10 mouse cellular contexts compared by ENCODE assay signal in genomic region chr5:143655511-143655943, GRCm38 (mm10). TPM values are rescaled to one million over a fixed set of nuclear protein-coding genes. Genes with fewer than 3 reads are reported as not detected.
A peak's percentile ranks its signal among the peaks of the same experiment; 100 is the strongest.
DNase-seq lines count a peak whose midpoint lies in the region; ATAC-seq and TF ChIP-seq lines count a peak whose summit lies in the region.
"Had no signal": no experiment of that assay in that cellular context is flagged by ENCODE, and none has a peak within 500 bp of the region (broad histone marks: within the 10 kb centered on the region; RNA-seq: fewer than 3 reads in every experiment).

No protein-coding gene starts in this region.

- TF ChIP-seq POLR2A in embryonic fibroblast, embryonic 13.5 days (IDR thresholded peaks at IDR 0.05; ENCODE audit: low read depth, low read length), result no peak

- no peaks in the 10 kb centered on the region for H3K9me3 ChIP-seq in forebrain, embryonic 10.5 days
- H3K9me3 ChIP-seq in forebrain, embryonic 13.5 days (replicated peaks), result no peaks in the 10 kb centered on the region
- no peaks in the 10 kb centered on the region for H3K9me3 ChIP-seq in kidney, postnatal 0 days (replicated peaks; ENCODE audit: low read length)
- no peaks in the 10 kb centered on the region for H3K9me3 ChIP-seq in liver, postnatal 0 days (ENCODE audit: low read length)

- H3K27me3 ChIP-seq in forebrain, embryonic 10.5 days (ENCODE audit: poor library complexity, severe bottlenecking), result no peaks in the 10 kb centered on the region
- H3K27me3 ChIP-seq in forebrain, embryonic 13.5 days, result no peaks in the 10 kb centered on the region
- H3K27me3 ChIP-seq in kidney, postnatal 0 days (ENCODE audit: insufficient read depth, low read length), result no peaks in the 10 kb centered on the region
- no peaks in the 10 kb centered on the region for H3K27me3 ChIP-seq in liver, postnatal 0 days (ENCODE audit: insufficient read depth, low read length)

- H3K4me1 ChIP-seq in forebrain, embryonic 10.5 days, result peaks cover 46% of the 10 kb centered on the region
- peaks cover 13% of the 10 kb centered on the region; the same call in 1 of the 2 replicates for H3K4me1 ChIP-seq in forebrain, embryonic 13.5 days
- H3K4me1 ChIP-seq in kidney, postnatal 0 days (replicated peaks; ENCODE audit: insufficient read depth, low read length), result peaks cover 39% of the 10 kb centered on the region
- H3K4me1 ChIP-seq in embryonic fibroblast, embryonic 13.5 days (ENCODE audit: control insufficient read depth, insufficient read depth, low read length), result peaks cover 50% of the 10 kb centered on the region
- H3K4me1 ChIP-seq in liver, postnatal 0 days (ENCODE audit: insufficient read depth), result peaks cover 59% of the 10 kb centered on the region

- TF ChIP-seq CTCF in kidney, postnatal 0 days (IDR thresholded peaks at IDR 0.05; ENCODE audit: low read depth), result no peak
- no peak for TF ChIP-seq CTCF in embryonic fibroblast, embryonic 13.5 days (IDR thresholded peaks at IDR 0.05; ENCODE audit: borderline replicate concordance, insufficient read depth, low read length)
- TF ChIP-seq CTCF in liver, postnatal 0 days (IDR thresholded peaks at IDR 0.05; ENCODE audit: low read depth), result no peak

- no peak overlapping the region for H3K9ac ChIP-seq in forebrain, embryonic 13.5 days
- no peak overlapping the region for H3K9ac ChIP-seq in kidney, postnatal 0 days (ENCODE audit: low read depth, low read length)
- H3K9ac ChIP-seq in liver, postnatal 0 days (replicated peaks), result peak overlapping the region; percentile 42

- WGBS in forebrain, embryonic 10.5 days, result 61% methylated on average over 4 of the region's 4 CpGs
- WGBS in forebrain, embryonic 13.5 days, result 65% methylated on average over 4 of the region's 4 CpGs
- WGBS in kidney, postnatal 0 days, result 41% methylated on average over 4 of the region's 4 CpGs
- WGBS in liver, postnatal 0 days (ENCODE audit: insufficient replicate concordance), result 41% methylated on average over 4 of the region's 4 CpGs

- peak; percentile 77 for TF ChIP-seq EP300 in liver, postnatal 0 days (IDR thresholded peaks at IDR 0.05; ENCODE audit: low read depth)

- H3K27ac ChIP-seq in forebrain, embryonic 10.5 days, result peak overlapping the region; percentile 77
- no peak overlapping the region for H3K27ac ChIP-seq in forebrain, embryonic 13.5 days
- H3K27ac ChIP-seq in kidney, postnatal 0 days, result peak overlapping the region; percentile 88
- peak overlapping the region; percentile 99 for H3K27ac ChIP-seq in embryonic fibroblast, embryonic 13.5 days (ENCODE audit: insufficient read depth, low read length)
- peak overlapping the region; percentile 80 for H3K27ac ChIP-seq in liver, postnatal 0 days (ENCODE audit: low read depth)

- DNase-seq in forebrain, embryonic 10.5 days (ENCODE audit: extremely low spot score, low spot score), result no peak
- DNase-seq in kidney, postnatal 0 days (ENCODE audit: low spot score), result peak; percentile 62
- DNase-seq in kidney, postnatal 25 days, result no peak
- no peak for DNase-seq in liver, postnatal 0 days
- no peak for DNase-seq in cerebellum, adult 8-10 months
- no peak for DNase-seq in frontal cortex, postnatal 10 days (ENCODE audit: low spot score in 2 of 2)
- DNase-seq: cerebellum, adult 11 months; midbrain, embryonic 14.5 days had no signal

- H3K36me3 ChIP-seq in forebrain, embryonic 10.5 days (replicated peaks), result peaks cover 3% of the 10 kb centered on the region; the same call in 1 of the 2 replicates
- H3K36me3 ChIP-seq in forebrain, embryonic 13.5 days (ENCODE audit: poor library complexity, severe bottlenecking), result no peaks in the 10 kb centered on the region
- 0 out of 2 replicates have a peak, but pooled peaks cover 2% of the 10 kb centered on the region for H3K36me3 ChIP-seq in kidney, postnatal 0 days (ENCODE audit: insufficient read depth, low read length)
- H3K36me3 ChIP-seq in liver, postnatal 0 days (replicated peaks; ENCODE audit: insufficient read depth, low read length), result no peaks in the 10 kb centered on the region; the same call in 1 of the 2 replicates

- H3K4me2 ChIP-seq in forebrain, embryonic 13.5 days, result no peak overlapping the region
- no peak overlapping the region for H3K4me2 ChIP-seq in kidney, postnatal 0 days (ENCODE audit: low read length)
- peak overlapping the region; percentile 57 for H3K4me2 ChIP-seq in liver, postnatal 0 days (ENCODE audit: low read depth, low read length)

- no peak overlapping the region for H3K4me3 ChIP-seq in forebrain, embryonic 10.5 days
- no peak overlapping the region for H3K4me3 ChIP-seq in forebrain, embryonic 13.5 days
- H3K4me3 ChIP-seq in kidney, postnatal 0 days (replicated peaks; ENCODE audit: low read depth, low read length), result no peak overlapping the region
- H3K4me3 ChIP-seq in embryonic fibroblast, embryonic 13.5 days (ENCODE audit: insufficient read depth, low read length), result no peak overlapping the region
- H3K4me3 ChIP-seq in liver, postnatal 0 days (ENCODE audit: low read depth, low read length), result no peak overlapping the region

- no peak for ATAC-seq in forebrain, embryonic 13.5 days
- ATAC-seq in kidney, postnatal 0 days (replicated peaks; ENCODE audit: low FRiP score, low read depth), result no peak
- ATAC-seq in liver, postnatal 0 days, result peak; percentile 47

RNA-seq across cellular contexts. Expression of gene Cyth3, which starts 33.3 kb away (rescaled TPM):
- 31.2 and 31.6 TPM in 2 replicates for polyA plus RNA-seq in forebrain, embryonic 10.5 days (2016; fragmentation: Nextera tagmentation; extraction: Ambion mirVana)
- 24.0 and 26.4 TPM in 2 replicates for polyA plus RNA-seq in forebrain, embryonic 13.5 days (2015; fragmentation: Nextera tagmentation; extraction: Ambion mirVana)
- polyA plus RNA-seq in kidney, postnatal 0 days (2015; fragmentation: Nextera tagmentation; extraction: Ambion mirVana), result 74.3 and 76.7 TPM in 2 replicates
- 130 and 134 TPM in 2 replicates for polyA plus RNA-seq in embryonic fibroblast, embryonic 13.5 days (2011; ENCODE audit: insufficient read length, low read depth, missing spikeins)
- 12.1 and 15.3 TPM in 2 replicates for polyA plus RNA-seq in liver, postnatal 0 days (2015; fragmentation: Nextera tagmentation; extraction: Ambion mirVana)
